Mouse (Mus musculus) midbrain, embryonic 14.5 days (tissue): ENCODE data around the gene Glb1l. TPM values are rescaled to one million over a fixed set of nuclear protein-coding genes. Genes with fewer than 3 reads are reported as not detected.

Source experiments
- ATAC-seq: fragments of 200-750 bp; cut with Nextera tagmentation; 2 replicates; pipeline ENCODE4 v1.8.0; 2017; ENCODE audit warnings: moderate number of reproducible peaks, moderate library complexity; ENCODE audit not compliant: low FRiP score, low TSS enrichment
- DNase-seq: peaks from one replicate; pipeline ENCODE4 v3.0.0-alpha.2; 2015
- H3K27ac ChIP-seq: fragments of 300-500 bp; sonication (generic); replicated peaks from 2 replicates; pipeline ENCODE4 v1.5.1; 2014; ENCODE audit warnings: mild to moderate bottlenecking, low read depth, low read length, moderate library complexity
- H3K27me3 ChIP-seq: fragments of 300-500 bp; sonication (generic); 2 replicates; pipeline ENCODE4 v1.6.1; 2014; ENCODE audit warnings: low read length, control low read depth, mixed read lengths; ENCODE audit not compliant: control insufficient read depth, insufficient read depth
- H3K36me3 ChIP-seq: fragments of 300-500 bp; sonication (generic); 2 replicates; pipeline ENCODE4 v1.6.1; 2014; ENCODE audit warnings: low read length, control low read depth; ENCODE audit not compliant: control insufficient read depth, insufficient read depth
- H3K4me1 ChIP-seq: fragments of 300-500 bp; sonication (generic); 2 replicates; pipeline ENCODE4 v1.6.1; 2014; ENCODE audit warnings: mild to moderate bottlenecking, antibody characterized with exemption, low read length, control low read depth; ENCODE audit not compliant: control insufficient read depth, insufficient read depth
- H3K4me2 ChIP-seq: fragments of 300-500 bp; sonication (generic); 2 replicates; pipeline ENCODE4 v1.6.1; 2014; ENCODE audit warnings: mild to moderate bottlenecking, low read length, moderate library complexity
- H3K4me3 ChIP-seq: fragments of 300-500 bp; sonication (generic); replicated peaks from 2 replicates; pipeline ENCODE4 v1.5.1; 2014; ENCODE audit warnings: low read depth, low read length
- H3K9ac ChIP-seq: fragments of 300-500 bp; sonication (generic); replicated peaks from 2 replicates; pipeline ENCODE4 v1.6.1; 2014; ENCODE audit warnings: mild to moderate bottlenecking, low read length, moderate library complexity
- H3K9me3 ChIP-seq: fragments of 300-500 bp; sonication (generic); 2 replicates; pipeline ENCODE4 v1.6.1; 2016; ENCODE audit warnings: low read length, control low read depth, mixed read lengths; ENCODE audit not compliant: control insufficient read depth
- WGBS: fragments of 180-500 bp; shearing (Covaris S2); extraction: QIAGEN DNeasy Blood & Tissue Kit; methylation state at CpG from one replicate; pipeline ENCODE4 v1.1.7; 2014; 5-methylcytosine and 5-hydroxymethylcytosine counted together
- polyA plus RNA-seq: library from polyadenylated mRNA; unstranded; fragments of >200 nt; fragmentation: Nextera tagmentation; extraction: Ambion mirVana; gene quantifications from 2 replicates; pipeline ENCODE4 v1.2.1, GENCODE M21; 2014

Gene Glb1l
- polyA plus RNA-seq, 1 experiment from 2014 or later = 24.2 TPM

DNA sequence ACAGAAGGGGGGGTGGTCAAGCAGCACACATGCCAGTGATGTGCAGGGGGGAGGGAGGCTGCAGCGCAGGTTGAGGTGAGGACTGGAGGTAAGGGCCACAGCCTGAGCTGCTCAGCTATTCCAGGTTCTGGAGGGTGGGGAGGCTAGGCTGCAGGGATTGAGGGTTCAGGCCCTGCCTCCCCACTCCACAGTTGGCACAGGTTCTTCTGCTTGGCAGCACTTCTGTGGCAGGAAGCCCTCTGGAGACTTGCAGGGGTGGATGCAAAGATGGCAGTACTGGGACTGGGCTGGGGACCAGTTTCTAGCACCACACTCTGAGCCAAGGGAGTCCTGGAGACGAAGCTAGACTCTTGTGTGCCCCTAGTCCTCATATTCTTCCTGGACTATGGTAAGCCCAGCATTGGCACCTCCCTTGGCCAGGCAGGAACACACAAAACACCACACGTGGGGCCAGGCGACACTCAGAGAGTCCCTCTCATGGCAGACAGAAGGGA, 29.2 kb downstream of the Glb1l start:
- no peak overlapping the region for H3K27ac ChIP-seq
- H3K9ac ChIP-seq = no peak overlapping the region
- peaks cover 16% of the 10 kb centered on the region for H3K4me1 ChIP-seq
- peaks cover 62% of the 10 kb centered on the region for H3K36me3 ChIP-seq
- no peak overlapping the region for H3K4me3 ChIP-seq
- H3K27me3 ChIP-seq = no peaks in the 10 kb centered on the region
- ATAC-seq (no peak), DNase-seq (no peak)
- H3K9me3 ChIP-seq = no peaks in the 10 kb centered on the region
- H3K4me2 ChIP-seq = no peak overlapping the region
- 83% methylated on average over 4 of the region's 4 CpGs for WGBS

- H3K27ac ChIP-seq = 0 out of 2 replicates have a peak overlapping the region, but pooled peaks have one; percentile 57
- H3K9me3 ChIP-seq = no peaks in the 10 kb centered on the region
- 31% methylated on average over 7 of the region's 7 CpGs for WGBS
- peaks cover 16% of the 10 kb centered on the region for H3K4me1 ChIP-seq
- no peak overlapping the region for H3K9ac ChIP-seq
- peaks cover 62% of the 10 kb centered on the region for H3K36me3 ChIP-seq
- DNase-seq = no peak
- no peaks in the 10 kb centered on the region for H3K27me3 ChIP-seq
- H3K4me3 ChIP-seq = peak overlapping the region; percentile 55
- ATAC-seq = no peak
- H3K4me2 ChIP-seq = peak overlapping the region; percentile 100
These were observed 29.9 kb downstream of the Glb1l start for GRCm38 (mm10) chr1:75180741-75181140.

GRCm38 (mm10) chr1:75180105-75180590, 30.5 kb downstream of the Glb1l start, which contains the start of gene Abcb6:
Gene Abcb6 (minus strand): TSS chr1:75180392.
- Histone ChIP-seq H3K4me3 (peak within 1 kb of the TSS; percentile 55), H3K27me3 (no peaks in the 10 kb centered on the region), H3K9ac (peak within 1 kb of the TSS; percentile 61), H3K4me2 (peak within 1 kb of the TSS; percentile 100), H3K36me3 (peaks cover 62% of the 10 kb centered on the region), H3K4me1 (peaks cover 16% of the 10 kb centered on the region), H3K27ac (peak within 1 kb of the TSS; percentile 57; the same call in 1 of the 2 replicates), H3K9me3 (no peaks in the 10 kb centered on the region)
- DNase-seq (peak; percentile 96), ATAC-seq (peak; percentile 94)
- WGBS = under 1% methylated on average over 31 of the region's 31 CpGs

DNA sequence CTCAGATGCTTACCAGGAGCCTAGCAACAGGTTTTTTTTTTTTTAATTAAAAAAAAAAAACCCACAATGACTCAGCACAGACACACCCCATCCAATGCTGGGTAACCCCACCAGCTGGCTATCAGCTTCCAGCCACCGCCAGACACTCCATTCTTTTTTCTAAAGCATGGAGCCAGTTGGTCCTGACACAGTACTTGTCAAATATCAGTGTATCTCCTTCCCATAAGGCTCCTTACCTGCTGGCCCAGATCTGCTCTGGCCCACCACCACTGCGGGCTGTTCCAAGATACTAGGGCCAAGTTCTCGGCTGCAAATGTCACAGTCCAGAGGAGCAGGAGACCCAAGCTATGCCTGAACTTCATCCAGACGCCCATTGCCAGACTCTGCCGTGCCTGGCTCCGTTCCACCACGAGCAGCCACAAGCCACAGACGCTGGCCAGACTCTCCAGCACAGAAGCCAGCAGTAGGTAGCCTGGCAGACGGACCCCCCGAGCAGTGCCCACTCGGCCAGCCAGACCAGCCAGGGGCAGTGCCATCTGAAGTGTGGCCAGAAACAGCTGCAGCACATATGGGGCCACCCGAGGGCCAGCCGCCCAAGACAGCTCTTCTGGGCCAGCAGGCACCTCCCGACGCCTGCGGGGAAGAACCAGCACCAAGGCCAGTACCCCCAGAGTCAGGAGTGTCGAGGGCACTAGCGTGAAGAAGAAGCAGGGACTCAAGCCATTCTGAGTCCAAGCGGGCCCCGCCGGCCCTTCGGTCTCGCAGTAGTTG, 31.1 kb downstream of the Glb1l start:
- H3K9me3 ChIP-seq = no peaks in the 10 kb centered on the region
- H3K9ac ChIP-seq = peak overlapping the region; percentile 61
- DNase-seq = peak; percentile 39
- peak overlapping the region; percentile 55 for H3K4me3 ChIP-seq
- H3K4me1 ChIP-seq = peaks cover 16% of the 10 kb centered on the region
- no peaks in the 10 kb centered on the region for H3K27me3 ChIP-seq
- peak; percentile 7 for ATAC-seq
- peaks cover 60% of the 10 kb centered on the region for H3K36me3 ChIP-seq
- WGBS = 6% methylated on average over 23 of the region's 23 CpGs
- peak overlapping the region; percentile 57; the same call in 1 of the 2 replicates for H3K27ac ChIP-seq
- H3K4me2 ChIP-seq = peak overlapping the region; percentile 100

DNA sequence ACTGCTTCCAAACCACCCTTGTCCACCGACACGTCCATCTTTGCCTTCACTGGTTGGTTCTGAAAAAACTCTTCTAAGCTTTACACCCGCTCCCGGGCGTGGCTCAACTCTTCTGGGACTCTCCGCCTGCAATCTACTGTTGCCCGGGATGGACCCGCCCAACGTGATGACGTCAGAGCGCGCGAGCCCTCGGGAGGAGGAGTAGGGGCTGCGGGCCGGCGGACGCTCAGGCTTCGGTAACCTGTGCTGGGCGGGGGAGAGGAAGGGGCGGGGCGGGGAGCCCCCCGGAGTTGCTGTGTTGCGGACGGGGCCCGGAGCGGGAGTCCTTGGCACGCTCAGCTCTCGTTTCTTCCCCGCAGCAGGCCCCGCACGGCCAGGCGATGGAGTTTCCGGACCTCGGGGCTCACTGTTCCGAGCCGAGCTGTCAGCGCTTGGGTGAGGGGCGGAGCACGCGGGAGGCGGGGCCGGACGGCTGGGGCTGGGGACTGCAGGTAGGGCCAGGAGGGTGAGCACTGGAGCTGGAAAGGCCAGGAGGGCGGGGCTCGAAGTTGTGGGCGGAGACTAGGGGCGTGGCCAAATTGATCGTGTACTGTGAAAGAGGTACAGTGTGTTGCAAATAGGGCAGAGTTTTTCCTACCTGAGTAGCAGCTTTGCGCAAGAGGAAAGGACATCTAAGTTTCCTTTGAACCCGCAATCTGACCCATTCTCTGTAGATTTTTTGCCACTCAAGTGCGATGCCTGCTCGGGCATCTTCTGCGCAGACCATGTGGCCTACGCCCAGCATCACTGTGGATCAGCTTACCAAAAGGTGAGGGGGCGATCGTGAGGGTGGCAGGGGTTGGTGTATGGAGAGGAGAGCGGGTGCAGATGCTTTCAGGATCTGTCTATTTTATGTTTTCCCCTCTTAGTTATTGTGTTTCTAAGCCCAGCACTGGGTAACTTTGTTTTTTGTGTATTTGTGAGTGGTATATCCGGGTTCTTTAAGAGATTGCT, 41.8 kb downstream of the Glb1l start, which contains the start of gene Zfand2b:
Zfand2b (plus strand) TSS at position 175 of the 993 bp plus-strand sequence.
- H3K27ac ChIP-seq = peak within 1 kb of the TSS; percentile 85
- H3K36me3 ChIP-seq = peaks cover 38% of the 10 kb centered on the region
- peaks cover 7% of the 10 kb centered on the region for H3K4me1 ChIP-seq
- ATAC-seq = peak; percentile 95
- peak; percentile 97 for DNase-seq
- H3K4me3 ChIP-seq = peak within 1 kb of the TSS; percentile 77
- H3K4me2 ChIP-seq = peak within 1 kb of the TSS; percentile 72
- no peaks in the 10 kb centered on the region for H3K27me3 ChIP-seq
- H3K9me3 ChIP-seq = no peaks in the 10 kb centered on the region
- peak within 1 kb of the TSS; percentile 59 for H3K9ac ChIP-seq
- 1% methylated on average over 59 of the region's 59 CpGs for WGBS

DNA sequence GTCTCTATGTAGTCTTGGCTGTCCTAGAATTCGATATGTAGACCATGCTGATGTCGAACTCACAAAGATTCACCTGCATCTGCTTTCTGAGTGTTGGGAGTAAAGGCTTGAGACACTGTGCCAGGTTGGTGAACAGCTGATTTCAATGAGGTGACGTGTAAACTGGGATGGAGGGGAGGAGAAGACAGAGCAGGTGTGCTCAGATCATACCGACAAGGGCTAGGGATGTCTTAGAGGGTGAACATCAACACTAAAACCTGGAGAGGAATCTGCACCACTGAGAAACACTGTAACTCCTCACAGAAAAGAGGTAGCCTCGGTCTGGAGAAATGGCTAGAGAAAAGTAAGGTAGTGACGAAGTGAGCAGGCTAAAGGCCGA, 42.5 kb downstream of the Glb1l start:
- DNase-seq (no peak), ATAC-seq (peak; percentile 25; the same call in 1 of the 2 replicates)
- Histone ChIP-seq H3K27me3 (no peaks in the 10 kb centered on the region), H3K36me3 (peaks cover 31% of the 10 kb centered on the region), H3K9ac (peak overlapping the region; percentile 34; the same call in 1 of the 2 replicates), H3K4me1 (peaks cover 7% of the 10 kb centered on the region), H3K4me3 (peak overlapping the region; percentile 77), H3K9me3 (no peaks in the 10 kb centered on the region), H3K27ac (peak overlapping the region; percentile 85), H3K4me2 (peak overlapping the region; percentile 72)
- 9% methylated on average over 7 of the region's 7 CpGs for WGBS

DNA sequence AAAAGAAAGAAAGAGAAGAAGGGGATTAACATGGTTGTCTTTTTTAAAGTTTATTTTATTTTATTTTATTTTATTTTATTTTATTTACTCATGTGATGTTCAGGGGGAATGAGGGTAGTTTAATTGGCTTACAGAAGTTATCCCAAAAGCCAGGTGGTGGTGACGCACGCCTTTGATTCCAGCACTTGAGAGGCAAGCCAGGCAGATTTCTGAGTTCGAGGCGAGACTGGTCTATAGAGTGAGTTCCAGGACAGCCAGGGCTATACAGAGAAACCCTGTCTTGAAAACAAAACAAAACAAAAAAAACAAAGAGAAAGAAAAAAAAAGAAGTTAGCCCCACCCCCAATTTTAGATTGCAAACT, 50.4 kb downstream of the Glb1l start:
- Histone ChIP-seq H3K27ac (no peak overlapping the region), H3K4me2 (no peak overlapping the region), H3K9me3 (no peaks in the 10 kb centered on the region), H3K4me1 (no peaks in the 10 kb centered on the region), H3K4me3 (no peak overlapping the region), H3K27me3 (no peaks in the 10 kb centered on the region), H3K9ac (no peak overlapping the region), H3K36me3 (no peaks in the 10 kb centered on the region)
- DNase-seq (no peak), ATAC-seq (no peak)
- 79% methylated on average over 4 of the region's 4 CpGs for WGBS

- Histone ChIP-seq H3K9ac (no peak overlapping the region), H3K36me3 (no peaks in the 10 kb centered on the region), H3K4me3 (no peak overlapping the region), H3K27me3 (no peaks in the 10 kb centered on the region), H3K4me2 (no peak overlapping the region), H3K27ac (no peak overlapping the region), H3K4me1 (no peaks in the 10 kb centered on the region), H3K9me3 (no peaks in the 10 kb centered on the region)
- no peak for DNase-seq
- WGBS = 70% methylated on average over 5 of the region's 5 CpGs
- no peak for ATAC-seq
These were observed 50.9 kb downstream of the Glb1l start for GRCm38 (mm10) chr1:75159540-75160255.
